Mouse (Mus musculus) kidney, adult 2 months (tissue): ENCODE measurements around the gene Tmx2.

Experiments
- CTCF ChIP-seq: fragments of 200-500 bp; conservative IDR thresholded peaks from 2 replicates; pipeline ENCODE4 v1.5.1; 2011; ENCODE audit warnings: low read depth, mild to moderate bottlenecking, control low read depth, low read length, moderate library complexity, mixed read lengths; ENCODE audit not compliant: insufficient read depth, insufficient read length
- POLR2A ChIP-seq: fragments of 200-500 bp; IDR thresholded peaks from one replicate; pipeline ENCODE4 v1.6.1; 2011; ENCODE audit warnings: low read depth, low read length, control low read depth

- TF ChIP-seq CTCF (no peak), POLR2A (no peak)
These were observed 8.9 kb downstream of the Tmx2 start for GRCm38 (mm10) chr2:84669828-84670568.
